In genomic region chr2:90634671-90635070, GRCm38 (mm10) we compare ENCODE assay signal across 18 mouse cellular contexts. TPM values are rescaled to one million over a fixed set of nuclear protein-coding genes. Genes with fewer than 3 reads are reported as not detected.
A peak's percentile ranks its signal among the peaks of the same experiment; 100 is the strongest.
DNase-seq lines count a peak whose midpoint lies in the region; ATAC-seq lines count a peak whose summit lies in the region.
"Had no signal": no experiment of that assay in that cellular context is flagged by ENCODE, and none has a peak within 500 bp of the region (broad histone marks: within the 10 kb centered on the region; RNA-seq: fewer than 3 reads in every experiment).

No protein-coding gene starts in this region.

- no peak for DNase-seq in frontal cortex, postnatal 10 days (ENCODE audit: low spot score in 2 of 2)
- peak; percentile 10 for DNase-seq in induced T-regulatory cell, adult 2 months (ENCODE audit: low read depth)
- DNase-seq in spleen, postnatal 10 days (ENCODE audit: low spot score in 2 of 2) = no peak
- DNase-seq in liver = no peak
- DNase-seq: adrenal gland, postnatal 10 days; adrenal gland, postnatal 36 days; cerebellum, adult 11-12 months; cerebellum, adult 8-10 months; cerebellum, postnatal 10 days; cerebellum, postnatal 36 days; embryo, embryonic 11 days; gastrocnemius, adult 2 months; gastrocnemius, postnatal 14 days had no signal

- ATAC-seq in frontal cortex, adult (ENCODE audit: low TSS enrichment) = peak; percentile 89
- peak; percentile 27 for ATAC-seq in CD4-positive, CD25-positive, alpha-beta regulatory T cell, adult 4 months
- ATAC-seq: forebrain, embryonic 15.5 days; Patski had no signal

RNA-seq across cellular contexts. Expression of gene Nup160, which starts 42.3 kb away (rescaled TPM):
- 10 to 100 TPM; 22.5 to 34.3 TPM for polyA plus RNA-seq in CD4-positive, CD25-positive, alpha-beta regulatory T cell, adult 4 months (2017; shearing (Covaris generic))

RNA-seq across cellular contexts. Expression of gene Ptprj, which starts 54.2 kb away (rescaled TPM):
- polyA plus RNA-seq in CD4-positive, CD25-positive, alpha-beta regulatory T cell, adult 4 months (2017; shearing (Covaris generic)) = 1 to 10 TPM; 5.2 to 7.0 TPM
- polyA plus RNA-seq: erythroblast, embryonic 14.5 days had no signal
